Mouse (Mus musculus) G1E (cell line): ENCODE measurements around the gene Laptm4a. TPM values are rescaled to one million over a fixed set of nuclear protein-coding genes. Genes with fewer than 3 reads are reported as not detected.

ENCODE experiments used
- ATAC-seq: 2 replicates; pipeline ENCODE4 v1.8.0; 2016; ENCODE audit warnings: mild to moderate bottlenecking; ENCODE audit not compliant: insufficient number of reproducible peaks, poor library complexity, low FRiP score, severe bottlenecking; ENCODE audit errors: extremely low read depth
- DNase-seq: peaks from one replicate; pipeline ENCODE4 v3.0.0; 2012; ENCODE audit warnings: low spot score
- H3K27me3 ChIP-seq: 2 replicates; pipeline ENCODE4 v1.6.1; 2012; ENCODE audit warnings: mild to moderate bottlenecking, low read length, inconsistent platforms; ENCODE audit not compliant: insufficient read depth
- H3K36me3 ChIP-seq: replicated peaks from 2 replicates; pipeline ENCODE3; 2012; ENCODE audit warnings: mild to moderate bottlenecking, inconsistent platforms
- H3K4me1 ChIP-seq: 2 replicates; pipeline ENCODE4 v1.6.1; 2012; ENCODE audit warnings: low read depth, low read length, inconsistent platforms, mixed read lengths; ENCODE audit not compliant: insufficient read depth
- H3K4me3 ChIP-seq: 2 replicates; pipeline ENCODE4 v1.5.1; 2012; ENCODE audit warnings: low read depth, mild to moderate bottlenecking, inconsistent platforms, low read length, moderate library complexity, mixed read lengths
- H3K9me3 ChIP-seq: replicated peaks from 2 replicates; pipeline ENCODE4 v1.6.1; 2012; ENCODE audit warnings: inconsistent platforms
- CTCF ChIP-seq: IDR thresholded peaks from 2 replicates; pipeline ENCODE4 v1.5.1; 2012; ENCODE audit warnings: low read depth, low read length, inconsistent platforms, mixed read lengths
- GATA1 ChIP-seq: IDR thresholded peaks from 2 replicates; pipeline ENCODE4 v1.6.1; 2012; ENCODE audit warnings: borderline replicate concordance, low read length, inconsistent platforms, mixed read lengths
- GATA2 ChIP-seq: IDR thresholded peaks from 2 replicates; pipeline ENCODE4 v1.6.1; 2012; ENCODE audit warnings: low read depth, low read length, inconsistent platforms, borderline replicate concordance
- POLR2AphosphoS5 ChIP-seq: IDR thresholded peaks from 2 replicates; pipeline ENCODE4 v1.6.1; 2012; ENCODE audit warnings: low read depth, low read length, inconsistent platforms; ENCODE audit not compliant: insufficient replicate concordance
- TAL1 ChIP-seq: conservative IDR thresholded peaks from 2 replicates; pipeline ENCODE4 v1.6.1; 2012; ENCODE audit warnings: low read depth, low read length, inconsistent platforms, mixed read lengths
- polyA plus RNA-seq: library from polyadenylated mRNA; stranded (reverse); fragments of >175 nt; gene quantifications from 2 replicates; pipeline ENCODE4 v1.2.3, GENCODE M21; 2012
- total RNA-seq, 2 experiments: library from RNA; stranded (forward) in 1 of 2; stranded (reverse) in 1 of 2; fragments of 200-1000 nt in 1 of 2; fragments of >200 nt in 1 of 2; fragmentation: Nextera tagmentation in 1 of 2; gene quantifications; 2 replicates each; pipeline ENCODE4 v1.2.3; 2014 to 2017

The Laptm4a gene
- total and polyA plus RNA-seq, 3 experiments = 9.5 to 88.3 (median 78.1) TPM

DNA sequence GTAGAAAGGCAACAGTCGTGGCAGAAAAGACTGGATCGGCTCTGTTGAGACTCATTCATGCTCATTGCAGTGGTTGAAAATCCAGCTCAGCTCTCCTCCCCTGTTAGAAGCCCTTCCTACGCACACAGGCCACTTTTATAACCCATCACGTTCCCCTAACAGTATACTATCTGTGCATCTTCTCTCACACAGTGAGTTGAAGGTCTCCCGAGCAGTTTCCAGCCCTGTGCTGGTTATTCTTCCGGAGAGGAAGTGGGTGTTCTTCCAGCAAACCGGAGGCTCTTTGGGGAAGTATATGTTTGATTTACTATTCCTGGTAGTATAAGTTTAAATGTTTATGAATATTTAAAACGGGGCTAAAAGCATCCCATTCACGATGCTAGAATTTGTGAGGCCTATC, 25.7 kb downstream of the Laptm4a start:
- DNase-seq (no peak), ATAC-seq (no peak)
- Histone ChIP-seq H3K27me3 (peaks cover 7% of the 10 kb centered on the region; the same call in 1 of the 2 replicates), H3K4me3 (no peak overlapping the region), H3K9me3 (no peaks in the 10 kb centered on the region), H3K4me1 (no peaks in the 10 kb centered on the region), H3K36me3 (no peaks in the 10 kb centered on the region)
- TF ChIP-seq CTCF = no peak
- no peak for TF ChIP-seq TAL1
- TF ChIP-seq GATA1 = no peak
- TF ChIP-seq POLR2AphosphoS5 = no peak
- no peak for TF ChIP-seq GATA2

DNA sequence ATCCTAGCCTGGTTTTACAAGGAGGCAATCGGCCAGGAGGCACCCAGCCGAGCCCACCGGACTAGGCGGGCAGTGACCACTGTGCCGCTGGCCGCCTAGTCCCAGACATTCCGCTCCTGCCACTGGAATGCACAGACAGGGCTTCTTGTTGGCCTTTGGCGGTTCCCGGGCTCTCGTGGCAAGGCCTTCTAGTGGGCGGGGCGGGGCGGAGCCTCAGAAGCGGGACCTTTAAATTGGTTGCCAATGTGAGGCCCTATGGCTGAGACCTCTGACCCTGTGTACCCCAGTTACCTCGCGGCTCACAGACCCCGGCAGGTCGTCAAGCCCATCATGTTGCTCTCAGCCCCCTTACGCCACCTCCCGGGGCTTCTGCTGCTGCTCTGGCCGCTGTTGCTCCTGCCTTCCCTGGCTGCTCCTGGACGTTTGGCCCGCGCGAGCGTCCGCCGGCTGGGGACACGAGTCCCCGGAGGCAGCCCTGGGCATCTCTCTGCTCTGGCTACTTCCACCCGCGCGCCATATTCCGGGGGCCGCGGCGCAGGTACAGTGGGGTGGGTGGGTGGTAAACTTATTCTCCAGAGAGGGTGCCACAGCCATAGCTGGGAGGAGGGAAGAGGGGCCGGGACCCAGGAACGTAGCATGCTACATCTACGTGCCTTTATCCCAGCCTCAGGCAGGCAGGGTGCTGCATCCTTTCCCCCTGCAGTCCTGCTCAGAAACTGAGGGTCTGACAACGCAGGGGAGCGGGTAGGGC, 26.4 kb downstream of the Laptm4a start, which contains the start of gene Matn3:
Matn3 (plus strand) TSS at position 216 of the 751 bp plus-strand sequence.
- no peak within 1 kb of the TSS for H3K4me3 ChIP-seq
- DNase-seq = no peak
- TF ChIP-seq TAL1 (no peak), GATA1 (no peak), CTCF (no peak), POLR2AphosphoS5 (no peak), GATA2 (no peak)
- H3K9me3 ChIP-seq = no peaks in the 10 kb centered on the region
- no peaks in the 10 kb centered on the region for H3K36me3 ChIP-seq
- peaks cover 7% of the 10 kb centered on the region; the same call in 1 of the 2 replicates for H3K27me3 ChIP-seq
- no peaks in the 10 kb centered on the region for H3K4me1 ChIP-seq
- no peak for ATAC-seq

DNA sequence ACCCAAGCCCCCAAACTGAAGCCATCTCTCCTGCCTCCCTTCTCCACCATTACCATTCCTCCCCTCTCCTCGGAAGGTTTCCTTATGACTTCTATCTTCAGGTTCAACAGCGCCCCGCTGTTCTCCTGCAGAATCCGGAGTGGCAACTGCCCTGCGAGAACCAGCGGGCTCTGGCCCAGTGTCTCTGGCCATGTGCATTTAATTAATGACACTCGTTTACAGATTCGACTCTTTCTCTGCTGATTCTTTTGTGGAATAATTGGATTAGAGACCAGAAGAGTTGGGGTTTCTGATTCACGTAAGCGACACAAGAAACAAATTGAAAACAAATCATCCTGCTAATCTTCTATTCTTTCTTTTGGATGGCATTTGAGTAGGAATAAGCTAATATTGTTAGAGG, 31.7 kb downstream of the Laptm4a start:
- Histone ChIP-seq H3K4me1 (no peaks in the 10 kb centered on the region), H3K9me3 (no peaks in the 10 kb centered on the region), H3K36me3 (no peaks in the 10 kb centered on the region), H3K4me3 (no peak overlapping the region), H3K27me3 (peaks cover 2% of the 10 kb centered on the region; the same call in 1 of the 2 replicates)
- ATAC-seq = no peak
- DNase-seq = no peak
- TF ChIP-seq CTCF (no peak), TAL1 (no peak), GATA2 (no peak), POLR2AphosphoS5 (no peak), GATA1 (no peak)

DNA sequence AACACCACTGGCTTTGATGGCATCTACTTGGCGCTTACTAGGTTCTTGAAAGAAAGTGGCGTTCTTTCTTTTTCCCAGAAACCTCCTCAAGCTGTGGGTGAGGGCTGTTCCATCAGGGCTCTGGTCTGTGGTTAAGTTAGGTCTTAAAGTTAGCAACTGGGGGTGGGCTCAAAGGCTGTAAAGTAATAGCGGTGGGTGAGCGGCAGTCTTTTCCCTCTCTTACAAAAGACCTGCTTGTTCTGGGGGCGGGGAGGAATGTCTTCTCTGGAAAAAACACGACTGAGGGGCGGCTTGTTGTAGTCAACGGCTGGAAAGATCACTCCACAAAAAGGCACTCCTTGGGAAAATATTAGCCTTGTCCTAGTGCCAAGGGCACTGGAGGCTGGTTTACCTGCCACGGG, 32.7 kb downstream of the Laptm4a start:
- no peaks in the 10 kb centered on the region for H3K27me3 ChIP-seq
- DNase-seq = no peak
- no peaks in the 10 kb centered on the region for H3K9me3 ChIP-seq
- H3K4me3 ChIP-seq = no peak overlapping the region
- TF ChIP-seq CTCF (no peak), POLR2AphosphoS5 (no peak), GATA2 (no peak), GATA1 (no peak), TAL1 (no peak)
- H3K4me1 ChIP-seq = no peaks in the 10 kb centered on the region
- no peak for ATAC-seq
- no peaks in the 10 kb centered on the region for H3K36me3 ChIP-seq

DNA sequence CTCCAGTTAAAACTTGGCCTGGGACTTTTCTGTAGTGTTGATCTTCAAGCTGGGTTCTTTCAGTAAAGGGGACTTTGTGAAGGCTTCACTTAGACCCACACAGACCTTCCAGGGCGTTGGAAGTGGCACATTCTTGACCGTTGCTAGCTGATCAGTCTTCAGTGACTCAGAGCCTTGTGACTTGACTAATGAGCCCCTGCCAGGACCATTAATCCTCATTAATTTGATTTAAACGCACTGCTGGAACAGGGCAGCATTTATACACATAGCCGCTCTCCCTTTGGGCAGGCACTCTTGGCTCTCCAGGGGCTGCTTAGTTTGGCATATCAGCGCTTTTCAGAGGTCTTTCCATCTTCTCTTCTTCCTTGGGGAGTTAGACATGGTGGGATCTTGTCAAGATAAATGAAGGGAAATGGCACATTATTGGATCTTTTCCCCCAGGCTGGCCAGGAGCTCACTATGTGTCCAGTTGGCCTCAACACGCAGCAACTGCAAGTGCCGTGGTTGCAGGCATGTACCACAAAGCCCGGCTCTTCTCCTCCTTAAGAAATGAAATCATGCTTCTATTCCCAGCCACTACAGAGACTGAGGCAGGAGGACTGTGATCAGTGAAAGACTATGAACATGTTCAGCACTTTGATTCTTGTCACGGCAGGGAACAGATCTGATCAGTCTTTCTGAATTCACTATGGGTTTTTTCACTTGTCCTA, 40.3 kb downstream of the Laptm4a start:
- Histone ChIP-seq H3K27me3 (no peaks in the 10 kb centered on the region), H3K36me3 (no peaks in the 10 kb centered on the region), H3K4me1 (no peaks in the 10 kb centered on the region), H3K4me3 (no peak overlapping the region), H3K9me3 (no peaks in the 10 kb centered on the region)
- DNase-seq (no peak), ATAC-seq (no peak)
- TF ChIP-seq GATA1 (no peak), POLR2AphosphoS5 (no peak), GATA2 (no peak), TAL1 (no peak), CTCF (no peak)

DNA sequence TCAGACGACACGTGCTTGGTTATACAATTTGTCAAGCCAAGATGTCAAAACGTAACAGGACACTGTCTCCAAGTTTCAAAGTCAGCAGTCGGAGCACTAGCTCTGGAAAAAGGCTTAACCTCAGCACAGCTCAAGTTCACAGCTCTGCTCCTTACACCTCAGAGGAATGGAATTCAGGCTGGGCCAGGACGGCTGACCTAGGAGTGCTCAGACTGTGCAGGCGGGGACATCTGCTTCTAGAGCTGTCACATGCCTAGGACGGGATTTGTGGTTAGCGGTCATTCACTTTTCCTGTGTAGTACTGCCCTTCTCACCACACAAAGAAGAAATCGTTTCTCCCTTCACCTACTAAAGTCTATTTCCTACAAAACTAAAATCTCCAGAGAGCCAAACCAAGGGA, 48.4 kb downstream of the Laptm4a start:
- ATAC-seq (no peak), DNase-seq (no peak)
- Histone ChIP-seq H3K36me3 (no peaks in the 10 kb centered on the region), H3K4me1 (no peaks in the 10 kb centered on the region), H3K4me3 (no peak overlapping the region), H3K9me3 (no peaks in the 10 kb centered on the region), H3K27me3 (no peaks in the 10 kb centered on the region; the same call in 1 of the 2 replicates)
- no peak for TF ChIP-seq GATA1
- TF ChIP-seq GATA2 = no peak
- no peak for TF ChIP-seq CTCF
